Mouse (Mus musculus): ENCODE measurements around the gene Rgs13.

DNA sequence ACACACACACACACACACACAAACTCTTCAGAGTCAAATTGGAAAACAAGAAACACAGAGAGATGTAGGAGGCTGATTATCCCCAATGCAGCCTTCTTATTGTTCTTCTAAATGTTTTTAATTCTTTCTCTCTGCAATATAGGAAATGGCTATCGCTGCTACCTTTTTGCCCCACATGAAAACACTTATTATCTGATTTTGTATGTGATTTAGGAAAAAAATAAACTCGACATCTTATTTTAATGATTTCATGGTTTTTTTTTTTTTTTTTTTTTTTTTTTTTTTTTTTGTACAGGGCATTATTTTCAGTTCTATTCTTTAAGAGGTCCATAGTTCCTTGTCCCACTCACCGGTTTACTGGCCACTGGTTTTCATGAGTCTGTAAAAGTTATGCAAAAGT is 27.2 kb downstream of the Rgs13 start:
- TF ChIP-seq CTCF (IDR thresholded peaks at IDR 0.05; ENCODE audit: borderline replicate concordance, insufficient read depth, low read depth, low read length) (no peak), POLR2A (IDR thresholded peaks at IDR 0.05; ENCODE audit: borderline replicate concordance, insufficient read depth, low read length) (no peak)
